8 mouse cellular contexts compared by ENCODE assay signal in genomic region chr19:46304908-46305333, GRCm38 (mm10). TPM values are rescaled to one million over a fixed set of nuclear protein-coding genes. Genes with fewer than 3 reads are reported as not detected.
A peak's percentile ranks its signal among the peaks of the same experiment; 100 is the strongest.
DNase-seq lines count a peak whose midpoint lies in the region; ATAC-seq and TF ChIP-seq lines count a peak whose summit lies in the region.

No protein-coding gene starts in this region.

- peaks cover 15% of the 10 kb centered on the region for H3K27me3 ChIP-seq in kidney, embryonic 16.5 days (ENCODE audit: insufficient read depth, low read length)
- H3K27me3 ChIP-seq in forebrain, embryonic 12.5 days, result peaks cover 51% of the 10 kb centered on the region
- peaks cover 40% of the 10 kb centered on the region for H3K27me3 ChIP-seq in liver, embryonic 15.5 days
- H3K27me3 ChIP-seq in stomach, postnatal 0 days (ENCODE audit: control insufficient read depth, insufficient read depth, low read length), result no peaks in the 10 kb centered on the region

- peak; percentile 39 for ATAC-seq in kidney, embryonic 16.5 days (ENCODE audit: low FRiP score, low TSS enrichment)
- peak; percentile 28; the same call in 1 of the 2 replicates for ATAC-seq in forebrain, embryonic 12.5 days (ENCODE audit: low FRiP score)
- peak; percentile 35 for ATAC-seq in liver, embryonic 15.5 days (ENCODE audit: insufficient read depth)
- peak; percentile 39 for ATAC-seq in stomach, postnatal 0 days (ENCODE audit: low FRiP score, low TSS enrichment)

- no peak for TF ChIP-seq CTCF in stomach, postnatal 0 days (IDR thresholded peaks at IDR 0.05; ENCODE audit: low read depth)

- peaks cover 4% of the 10 kb centered on the region for H3K36me3 ChIP-seq in kidney, embryonic 16.5 days (ENCODE audit: insufficient read depth, low read length)
- H3K36me3 ChIP-seq in forebrain, embryonic 12.5 days (replicated peaks), result no peaks in the 10 kb centered on the region
- H3K36me3 ChIP-seq in liver, embryonic 15.5 days (replicated peaks), result peaks cover 6% of the 10 kb centered on the region; the same call in 1 of the 2 replicates
- peaks cover 6% of the 10 kb centered on the region; the same call in 1 of the 2 replicates for H3K36me3 ChIP-seq in stomach, postnatal 0 days (ENCODE audit: control insufficient read depth, insufficient read depth, low read length)

- intact Hi-C loops in left cerebral cortex, postnatal 10 days (cut with DNase I), result loop anchor here (2.0 kb wide), 1 partner anchor 168 kb away; no protein-coding TSS in a partner anchor

- H3K27ac ChIP-seq in kidney, embryonic 16.5 days (ENCODE audit: low read length), result peak overlapping the region; percentile 92
- no peak overlapping the region for H3K27ac ChIP-seq in forebrain, embryonic 12.5 days
- H3K27ac ChIP-seq in liver, embryonic 15.5 days (replicated peaks), result peak overlapping the region; percentile 85
- H3K27ac ChIP-seq in stomach, postnatal 0 days (replicated peaks), result peak overlapping the region; percentile 90

- H3K4me3 ChIP-seq in kidney, embryonic 16.5 days (ENCODE audit: low read length), result peak overlapping the region; percentile 68
- peak overlapping the region; percentile 57 for H3K4me3 ChIP-seq in forebrain, embryonic 12.5 days (replicated peaks)
- H3K4me3 ChIP-seq in liver, embryonic 15.5 days (replicated peaks), result peak overlapping the region; percentile 77
- peak overlapping the region; percentile 79 for H3K4me3 ChIP-seq in stomach, postnatal 0 days (ENCODE audit: low read depth, low read length)

- TF ChIP-seq EP300 in stomach, postnatal 0 days (optimal IDR thresholded peaks at IDR 0.05), result no peak

- H3K9me3 ChIP-seq in kidney, embryonic 16.5 days (ENCODE audit: low read length), result no peaks in the 10 kb centered on the region
- no peaks in the 10 kb centered on the region for H3K9me3 ChIP-seq in forebrain, embryonic 12.5 days
- H3K9me3 ChIP-seq in liver, embryonic 15.5 days (replicated peaks), result no peaks in the 10 kb centered on the region
- H3K9me3 ChIP-seq in stomach, postnatal 0 days (ENCODE audit: control insufficient read depth, low read length), result no peaks in the 10 kb centered on the region

- H3K9ac ChIP-seq in kidney, embryonic 16.5 days (replicated peaks; ENCODE audit: low read length), result peak overlapping the region; percentile 64
- peak overlapping the region; percentile 60 for H3K9ac ChIP-seq in forebrain, embryonic 12.5 days
- peak overlapping the region; percentile 78 for H3K9ac ChIP-seq in liver, embryonic 15.5 days
- peak overlapping the region; percentile 75 for H3K9ac ChIP-seq in stomach, postnatal 0 days (ENCODE audit: low read length)

- H3K4me2 ChIP-seq in kidney, embryonic 16.5 days (replicated peaks; ENCODE audit: low read depth, low read length), result peak overlapping the region; percentile 99
- peak overlapping the region; percentile 70 for H3K4me2 ChIP-seq in forebrain, embryonic 12.5 days
- peak overlapping the region; percentile 97 for H3K4me2 ChIP-seq in liver, embryonic 15.5 days
- H3K4me2 ChIP-seq in stomach, postnatal 0 days (replicated peaks; ENCODE audit: low read depth), result peak overlapping the region; percentile 97

- WGBS in kidney, embryonic 16.5 days, result under 1% methylated on average over 34 of the region's 34 CpGs
- 1% methylated on average over 34 of the region's 34 CpGs for WGBS in forebrain, embryonic 12.5 days
- WGBS in liver, embryonic 15.5 days (ENCODE audit: insufficient replicate concordance), result under 1% methylated on average over 34 of the region's 34 CpGs
- WGBS in stomach, postnatal 0 days, result under 1% methylated on average over 34 of the region's 34 CpGs

- DNase-seq in kidney, postnatal 4 days, result no peak
- peak; percentile 65 for DNase-seq in adipocyte (ENCODE audit: low spot score)
- DNase-seq in stomach, postnatal 0 days (ENCODE audit: low spot score), result peak; percentile 63
- no peak for DNase-seq in spleen, postnatal 36 days (ENCODE audit: low spot score in 2 of 2)
- no peak for DNase-seq in left cerebral cortex, postnatal 10 days (ENCODE audit: extremely low spot score in 1 of 2, low spot score in 2 of 2)

- peaks cover 17% of the 10 kb centered on the region for H3K4me1 ChIP-seq in kidney, embryonic 16.5 days (ENCODE audit: insufficient read depth, low read length)
- H3K4me1 ChIP-seq in forebrain, embryonic 12.5 days, result peaks cover 33% of the 10 kb centered on the region
- peaks cover 47% of the 10 kb centered on the region for H3K4me1 ChIP-seq in liver, embryonic 15.5 days (replicated peaks)
- H3K4me1 ChIP-seq in stomach, postnatal 0 days (replicated peaks; ENCODE audit: control insufficient read depth, insufficient read depth), result no peaks in the 10 kb centered on the region; the same call in 1 of the 2 replicates

RNA-seq across cellular contexts. Expression of gene Nfkb2, which starts 0.8 kb away (rescaled TPM):
- polyA plus RNA-seq in kidney, embryonic 16.5 days (2015; fragmentation: Nextera tagmentation; extraction: Ambion mirVana), result 9.7 and 11.5 TPM in 2 replicates
- 2.5 and 2.9 TPM in 2 replicates for polyA plus RNA-seq in forebrain, embryonic 12.5 days (2016; fragmentation: Nextera tagmentation; extraction: Ambion mirVana)
- polyA plus RNA-seq in liver, embryonic 15.5 days (2015; fragmentation: Nextera tagmentation; extraction: Ambion mirVana), result 4.0 and 4.2 TPM in 2 replicates
- polyA plus RNA-seq in stomach, postnatal 0 days (2015; fragmentation: Nextera tagmentation; extraction: Ambion mirVana), result 11.4 and 11.6 TPM in 2 replicates
- 1 to 10 TPM; 2.0 to 2.4 TPM for total RNA-seq in left cerebral cortex, postnatal 10 days (2021)

RNA-seq across cellular contexts. Expression of gene Psd, which starts 22.0 kb away (rescaled TPM):
- 4.5 and 5.4 TPM in 2 replicates for polyA plus RNA-seq in kidney, embryonic 16.5 days (2015; fragmentation: Nextera tagmentation; extraction: Ambion mirVana)
- 23.1 and 25.4 TPM in 2 replicates for polyA plus RNA-seq in forebrain, embryonic 12.5 days (2016; fragmentation: Nextera tagmentation; extraction: Ambion mirVana)
- polyA plus RNA-seq in liver, embryonic 15.5 days (2015; fragmentation: Nextera tagmentation; extraction: Ambion mirVana), result 5.0 and 5.7 TPM in 2 replicates
- polyA plus RNA-seq in stomach, postnatal 0 days (2015; fragmentation: Nextera tagmentation; extraction: Ambion mirVana), result 44.9 and 59.2 TPM in 2 replicates
- total RNA-seq in left cerebral cortex, postnatal 10 days (2021), result 100 to 1,000 TPM; 631 to 653 TPM

RNA-seq across cellular contexts. Expression of gene Fbxl15, which starts 23.1 kb away (rescaled TPM):
- polyA plus RNA-seq in kidney, embryonic 16.5 days (2015; fragmentation: Nextera tagmentation; extraction: Ambion mirVana), result 22.4 and 26.0 TPM in 2 replicates
- polyA plus RNA-seq in forebrain, embryonic 12.5 days (2016; fragmentation: Nextera tagmentation; extraction: Ambion mirVana), result 23.5 and 24.5 TPM in 2 replicates
- 12.2 and 12.4 TPM in 2 replicates for polyA plus RNA-seq in liver, embryonic 15.5 days (2015; fragmentation: Nextera tagmentation; extraction: Ambion mirVana)
- polyA plus RNA-seq in stomach, postnatal 0 days (2015; fragmentation: Nextera tagmentation; extraction: Ambion mirVana), result 13.2 and 14.8 TPM in 2 replicates
- 10 to 100 TPM; 25.9 to 29.2 TPM for total RNA-seq in left cerebral cortex, postnatal 10 days (2021)

RNA-seq across cellular contexts. Expression of gene Cuedc2, which starts 33.6 kb away (rescaled TPM):
- 188 and 198 TPM in 2 replicates for polyA plus RNA-seq in kidney, embryonic 16.5 days (2015; fragmentation: Nextera tagmentation; extraction: Ambion mirVana)
- 226 TPM in 2 replicates for polyA plus RNA-seq in forebrain, embryonic 12.5 days (2016; fragmentation: Nextera tagmentation; extraction: Ambion mirVana)
- 73.0 and 82.8 TPM in 2 replicates for polyA plus RNA-seq in liver, embryonic 15.5 days (2015; fragmentation: Nextera tagmentation; extraction: Ambion mirVana)
- polyA plus RNA-seq in stomach, postnatal 0 days (2015; fragmentation: Nextera tagmentation; extraction: Ambion mirVana), result 75.3 and 77.5 TPM in 2 replicates
- 100 to 1,000 TPM; 183 to 200 TPM for total RNA-seq in left cerebral cortex, postnatal 10 days (2021)

RNA-seq across cellular contexts. Expression of gene Mfsd13a, which starts 36.0 kb away (rescaled TPM):
- polyA plus RNA-seq in kidney, embryonic 16.5 days (2015; fragmentation: Nextera tagmentation; extraction: Ambion mirVana), result 14.7 and 16.9 TPM in 2 replicates
- 8.8 and 9.3 TPM in 2 replicates for polyA plus RNA-seq in forebrain, embryonic 12.5 days (2016; fragmentation: Nextera tagmentation; extraction: Ambion mirVana)
- polyA plus RNA-seq in liver, embryonic 15.5 days (2015; fragmentation: Nextera tagmentation; extraction: Ambion mirVana), result 12.5 and 14.8 TPM in 2 replicates
- 5.3 and 7.7 TPM in 2 replicates for polyA plus RNA-seq in stomach, postnatal 0 days (2015; fragmentation: Nextera tagmentation; extraction: Ambion mirVana)
- total RNA-seq in left cerebral cortex, postnatal 10 days (2021), result 10 to 100 TPM; 22.0 to 23.5 TPM

Comparison
In these comparisons a context has a peak if more than half of its experiments do, and no peak if none do; other contexts are left out.
1. DNase-seq: peak in adipocyte (single experiment) and stomach, postnatal 0 days (single experiment); none in kidney, postnatal 4 days (0 of 2), spleen, postnatal 36 days (0 of 2) and left cerebral cortex, postnatal 10 days (0 of 2).
2. Peak in every context shown above with its lines, with median percentiles within 50 percentile points of each other: ATAC-seq, H3K4me2 ChIP-seq, H3K4me3 ChIP-seq and H3K9ac ChIP-seq.